Mouse (Mus musculus): ENCODE data around the gene Actb. TPM values are rescaled to one million over a fixed set of nuclear protein-coding genes. Genes with fewer than 3 reads are reported as not detected.

Gene Actb
- polyA plus RNA-seq, 1 experiment from 2014 or later = 6,292 TPM

DNA sequence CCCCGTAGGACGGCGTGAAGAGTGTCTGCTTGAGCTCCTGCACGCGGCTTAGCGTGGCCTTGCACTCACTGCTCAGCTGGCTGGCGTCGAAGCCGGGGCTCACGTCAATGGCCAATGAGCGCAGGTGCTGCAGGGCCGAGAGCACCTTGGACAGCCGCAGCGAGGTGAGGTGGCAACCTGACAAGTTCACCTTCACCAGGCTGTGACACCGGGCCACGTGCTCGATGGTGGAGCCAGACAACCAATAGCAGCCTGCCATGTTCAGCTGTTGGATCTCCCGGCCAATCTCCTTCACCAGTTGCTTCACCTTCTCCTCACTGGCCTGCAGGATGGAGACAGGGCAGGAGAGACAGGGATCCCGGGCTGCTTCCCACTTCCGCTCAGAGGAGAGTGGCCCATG lies 19.8 kb downstream of the Actb start:
- Histone ChIP-seq H3K4me3 (no peak overlapping the region), H3K27ac (ENCODE audit: poor library complexity, severe bottlenecking) (no peak overlapping the region), H3K9me3 (replicated peaks) (no peaks in the 10 kb centered on the region), H3K4me1 (replicated peaks) (peaks cover 11% of the 10 kb centered on the region), H3K36me3 (peaks cover 47% of the 10 kb centered on the region), H3K9ac (no peak overlapping the region), H3K4me2 (no peak overlapping the region), H3K27me3 (replicated peaks) (no peaks in the 10 kb centered on the region)
- 88% methylated on average over 20 of the region's 20 CpGs for WGBS
- ATAC-seq (ENCODE audit: insufficient number of reproducible peaks, low FRiP score) = no peak

DNA sequence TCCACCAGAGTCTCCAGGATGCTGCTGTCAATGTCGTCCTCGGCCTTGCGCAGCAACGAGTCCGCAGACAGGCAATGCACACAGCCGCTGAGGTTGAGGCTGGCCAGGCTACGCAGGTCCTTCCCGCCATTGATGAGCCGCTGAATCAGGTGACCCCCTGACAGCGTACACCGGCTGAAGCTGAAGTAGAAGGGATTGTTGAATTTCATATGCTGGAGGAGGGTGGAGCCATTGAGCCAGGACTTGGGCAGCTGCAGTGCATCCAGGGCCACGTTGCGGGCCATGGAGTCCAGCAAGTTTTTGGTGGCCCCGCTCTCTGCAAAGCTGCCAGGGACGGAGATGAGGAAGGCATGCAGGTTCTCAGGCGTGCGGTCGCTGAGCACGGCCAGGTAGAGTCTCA lies 20.4 kb downstream of the Actb start:
- Histone ChIP-seq H3K4me1 (replicated peaks) (peaks cover 17% of the 10 kb centered on the region), H3K4me2 (no peak overlapping the region), H3K9me3 (replicated peaks) (no peaks in the 10 kb centered on the region), H3K9ac (no peak overlapping the region), H3K27ac (ENCODE audit: poor library complexity, severe bottlenecking) (no peak overlapping the region), H3K27me3 (replicated peaks) (no peaks in the 10 kb centered on the region), H3K36me3 (peaks cover 47% of the 10 kb centered on the region), H3K4me3 (no peak overlapping the region)
- WGBS = 92% methylated on average over 19 of the region's 19 CpGs
- no peak for ATAC-seq (ENCODE audit: insufficient number of reproducible peaks, low FRiP score)

DNA sequence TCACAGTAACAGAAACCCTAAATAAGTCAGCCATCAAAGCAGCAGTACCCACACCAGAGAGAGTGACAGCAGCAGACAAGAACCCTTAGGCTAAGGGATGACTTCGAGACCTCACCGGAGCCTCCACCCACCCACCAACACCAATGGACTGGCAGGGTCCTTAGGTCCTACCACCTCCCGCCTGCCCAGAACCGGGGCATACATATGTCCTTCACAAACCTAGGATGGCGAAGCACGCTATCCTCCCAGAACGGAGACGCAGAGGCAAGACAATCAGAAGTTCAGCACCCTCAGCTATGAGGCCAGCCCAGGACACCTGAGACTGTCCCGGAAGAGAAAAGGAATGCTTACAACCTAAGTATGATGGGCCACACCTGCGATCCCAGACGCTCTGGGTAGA lies 24.1 kb downstream of the Actb start:
- WGBS = 91% methylated on average over 11 of the region's 11 CpGs
- Histone ChIP-seq H3K4me2 (no peak overlapping the region), H3K4me3 (no peak overlapping the region), H3K9me3 (replicated peaks) (no peaks in the 10 kb centered on the region), H3K9ac (no peak overlapping the region), H3K27ac (ENCODE audit: poor library complexity, severe bottlenecking) (no peak overlapping the region), H3K27me3 (replicated peaks) (no peaks in the 10 kb centered on the region), H3K36me3 (peaks cover 51% of the 10 kb centered on the region), H3K4me1 (replicated peaks) (peaks cover 32% of the 10 kb centered on the region)
- no peak for ATAC-seq (ENCODE audit: insufficient number of reproducible peaks, low FRiP score)

DNA sequence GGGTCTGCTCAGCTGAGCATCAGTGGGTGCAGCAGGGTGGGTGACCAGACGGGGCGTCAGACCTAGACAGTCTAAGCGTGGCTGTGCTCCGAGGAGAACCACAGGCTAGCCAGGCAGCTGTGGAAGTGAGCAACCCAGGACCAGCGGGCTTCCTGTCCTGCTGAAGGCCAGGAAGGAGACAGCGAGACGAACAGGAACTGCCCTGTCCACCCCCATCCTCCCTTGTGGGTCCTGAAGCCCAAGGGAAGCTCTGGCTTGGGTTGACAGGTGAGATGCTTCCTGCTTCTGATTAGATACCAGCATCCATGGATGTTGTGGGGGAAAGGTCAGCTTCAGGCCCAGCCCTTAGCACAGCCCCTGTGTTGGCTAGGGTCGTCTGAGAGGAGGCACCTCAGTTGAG lies 24.6 kb downstream of the Actb start:
- WGBS = 67% methylated on average over 8 of the region's 8 CpGs

DNA sequence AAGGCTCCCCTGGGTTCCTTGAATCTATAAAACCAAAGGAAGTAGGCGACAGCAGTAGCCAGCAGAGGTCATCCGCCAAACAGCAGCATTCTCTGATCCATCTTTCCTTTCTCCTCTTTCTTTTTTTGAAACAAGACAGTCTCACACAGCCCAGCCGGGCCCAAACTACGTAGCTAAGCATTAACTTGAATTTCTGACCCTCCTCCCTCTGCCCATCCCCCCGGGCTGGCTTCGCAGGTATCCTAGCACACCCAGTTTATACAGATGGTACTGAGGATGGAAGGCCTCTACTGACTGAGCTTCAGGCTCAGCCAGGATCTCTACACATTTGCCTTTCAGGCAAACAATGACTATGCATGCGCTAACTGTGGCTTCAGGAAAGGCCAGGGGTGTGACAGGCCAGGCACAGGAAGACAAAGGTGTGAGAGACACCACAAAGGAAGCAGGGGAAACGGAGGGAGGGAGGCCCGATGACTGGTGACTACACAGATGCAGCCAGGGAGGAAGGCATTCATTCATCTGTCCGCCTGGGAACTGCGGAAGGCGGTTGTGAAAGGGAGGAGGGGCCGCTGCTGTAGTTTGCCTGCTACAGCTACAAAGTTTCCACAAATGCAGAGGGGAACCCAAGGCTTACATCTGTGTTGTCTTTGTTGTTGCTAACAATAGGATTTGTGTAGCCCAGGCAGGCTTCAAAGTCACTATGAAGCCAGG lies 25.6 kb downstream of the Actb start:
- Histone ChIP-seq H3K27ac (ENCODE audit: poor library complexity, severe bottlenecking) (peak overlapping the region; percentile 24; the same call in 1 of the 2 replicates), H3K4me3 (no peak overlapping the region), H3K27me3 (replicated peaks) (no peaks in the 10 kb centered on the region), H3K9ac (peak overlapping the region; percentile 52; the same call in 1 of the 2 replicates), H3K9me3 (replicated peaks) (no peaks in the 10 kb centered on the region), H3K36me3 (peaks cover 50% of the 10 kb centered on the region), H3K4me1 (replicated peaks) (peaks cover 29% of the 10 kb centered on the region), H3K4me2 (no peak overlapping the region)
- no peak; the same call in 1 of the 2 replicates for ATAC-seq (ENCODE audit: insufficient number of reproducible peaks, low FRiP score)
- 48% methylated on average over 13 of the region's 13 CpGs for WGBS

More for the DNA sequence above, 24.6 kb downstream of the Actb start:
- ATAC-seq (ENCODE audit: insufficient number of reproducible peaks, low FRiP score) = no peak
- Histone ChIP-seq H3K4me2 (no peak overlapping the region), H3K9me3 (replicated peaks) (no peaks in the 10 kb centered on the region), H3K4me3 (no peak overlapping the region), H3K36me3 (peaks cover 50% of the 10 kb centered on the region), H3K27ac (ENCODE audit: poor library complexity, severe bottlenecking) (no peak overlapping the region), H3K27me3 (replicated peaks) (no peaks in the 10 kb centered on the region), H3K9ac (peak overlapping the region; percentile 52; the same call in 1 of the 2 replicates), H3K4me1 (replicated peaks) (peaks cover 32% of the 10 kb centered on the region)

DNA sequence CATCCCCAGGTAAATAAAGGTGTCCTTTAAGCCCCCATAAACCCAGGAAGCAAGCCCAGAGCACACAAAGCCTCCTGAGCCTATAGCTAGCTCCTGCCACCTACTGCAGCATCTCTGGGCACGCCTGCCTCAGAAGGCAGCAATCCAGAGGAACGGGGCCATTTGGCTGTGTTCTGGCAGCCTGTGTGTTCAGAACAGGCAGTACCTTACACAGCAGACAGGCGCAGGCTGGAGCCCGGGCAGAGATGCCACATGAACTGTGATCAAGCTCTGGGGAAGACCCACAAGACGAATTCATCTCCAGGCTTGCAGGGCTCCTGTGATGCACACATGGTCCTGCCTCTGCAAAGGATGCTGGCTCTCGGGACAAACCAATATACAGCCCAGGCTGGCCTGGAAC lies 26.3 kb downstream of the Actb start:
- ATAC-seq (ENCODE audit: insufficient number of reproducible peaks, low FRiP score) = no peak
- peaks cover 50% of the 10 kb centered on the region for H3K36me3 ChIP-seq

DNA sequence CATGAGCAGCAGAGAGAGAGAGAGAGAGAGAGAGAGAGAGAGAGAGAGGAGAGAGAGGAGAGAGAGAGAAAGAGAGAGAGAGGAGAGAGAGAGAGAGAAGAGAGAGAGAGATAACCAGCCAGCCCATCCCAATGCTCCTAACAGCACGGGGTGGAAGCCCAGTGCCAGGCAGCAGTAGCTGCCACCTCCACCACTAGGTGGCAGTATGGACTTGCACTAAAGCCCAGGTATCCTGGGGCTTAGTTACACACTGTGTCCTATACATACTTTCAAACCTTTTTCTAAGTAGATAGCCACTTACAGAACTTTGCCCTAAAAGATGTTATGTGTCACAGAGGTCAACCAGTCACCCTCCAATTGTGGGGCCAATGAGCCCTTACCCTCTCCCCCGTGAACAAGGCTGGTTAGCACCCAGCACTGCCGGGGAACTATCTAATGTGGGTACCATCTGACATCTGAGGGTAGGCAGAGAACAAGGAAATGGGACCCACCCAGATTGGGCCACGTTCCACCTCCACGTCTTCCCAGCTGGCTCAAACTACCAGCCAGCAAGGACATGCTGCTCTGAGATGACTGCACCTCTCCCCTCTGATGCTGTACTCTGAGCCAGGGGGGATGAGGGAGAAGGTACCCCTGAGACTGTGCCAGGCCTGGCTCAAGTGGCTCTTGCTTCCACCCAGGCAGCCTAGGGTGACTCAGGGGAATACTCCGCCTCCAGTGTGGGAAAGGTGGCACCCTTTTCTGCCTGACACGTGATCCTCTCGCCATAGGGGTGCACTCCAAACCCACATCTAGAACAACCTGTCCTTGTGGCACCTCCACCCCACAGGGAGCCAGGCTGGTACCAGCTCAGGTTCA lies 27.0 kb downstream of the Actb start:
- no peak overlapping the region for H3K4me3 ChIP-seq
- no peaks in the 10 kb centered on the region for H3K27me3 ChIP-seq (replicated peaks)
- H3K9me3 ChIP-seq (replicated peaks) = no peaks in the 10 kb centered on the region
- H3K4me2 ChIP-seq = no peak overlapping the region
- peaks cover 29% of the 10 kb centered on the region for H3K4me1 ChIP-seq (replicated peaks)
- peaks cover 45% of the 10 kb centered on the region for H3K36me3 ChIP-seq
- WGBS = 57% methylated on average over 8 of the region's 8 CpGs
- peak; percentile 76 for ATAC-seq (ENCODE audit: insufficient number of reproducible peaks, low FRiP score)
- H3K9ac ChIP-seq = no peak overlapping the region
- no peak overlapping the region for H3K27ac ChIP-seq (ENCODE audit: poor library complexity, severe bottlenecking)

More for the DNA sequence above, 26.3 kb downstream of the Actb start:
- Histone ChIP-seq H3K27ac (ENCODE audit: poor library complexity, severe bottlenecking) (no peak overlapping the region; the same call in 1 of the 2 replicates), H3K9me3 (replicated peaks) (no peaks in the 10 kb centered on the region), H3K9ac (0 out of 2 replicates have a peak overlapping the region, but pooled peaks have one; percentile 52), H3K27me3 (replicated peaks) (no peaks in the 10 kb centered on the region), H3K4me3 (no peak overlapping the region), H3K4me1 (replicated peaks) (peaks cover 29% of the 10 kb centered on the region), H3K4me2 (no peak overlapping the region)
- 79% methylated on average over 6 of the region's 6 CpGs for WGBS

DNA sequence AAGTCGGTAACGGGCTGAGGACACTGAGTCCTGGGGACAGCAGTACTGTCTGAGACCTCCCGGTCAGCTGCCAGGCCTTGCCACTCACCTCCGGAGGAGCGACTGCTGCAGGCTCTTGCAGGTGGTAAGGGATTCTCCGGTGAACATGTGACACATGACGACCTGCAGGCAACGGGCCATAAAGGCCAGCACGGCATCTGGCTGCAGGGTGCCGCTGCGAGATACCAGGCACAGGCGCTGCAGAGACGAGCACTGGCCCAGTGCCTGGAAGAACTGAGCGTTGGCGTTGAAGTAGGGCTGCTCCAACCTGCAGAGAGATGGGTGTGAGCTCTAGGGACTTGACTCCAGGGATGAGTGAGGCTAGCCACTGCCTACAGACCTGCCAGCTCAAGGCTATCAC lies 28.0 kb downstream of the Actb start:
- no peak for ATAC-seq (ENCODE audit: insufficient number of reproducible peaks, low FRiP score)
- Histone ChIP-seq H3K27ac (ENCODE audit: poor library complexity, severe bottlenecking) (no peak overlapping the region), H3K27me3 (replicated peaks) (no peaks in the 10 kb centered on the region), H3K4me2 (no peak overlapping the region), H3K9me3 (replicated peaks) (no peaks in the 10 kb centered on the region), H3K4me3 (no peak overlapping the region), H3K4me1 (replicated peaks) (peaks cover 29% of the 10 kb centered on the region), H3K36me3 (peaks cover 44% of the 10 kb centered on the region), H3K9ac (peak overlapping the region; percentile 36; the same call in 1 of the 2 replicates)
- WGBS = 73% methylated on average over 15 of the region's 15 CpGs

DNA sequence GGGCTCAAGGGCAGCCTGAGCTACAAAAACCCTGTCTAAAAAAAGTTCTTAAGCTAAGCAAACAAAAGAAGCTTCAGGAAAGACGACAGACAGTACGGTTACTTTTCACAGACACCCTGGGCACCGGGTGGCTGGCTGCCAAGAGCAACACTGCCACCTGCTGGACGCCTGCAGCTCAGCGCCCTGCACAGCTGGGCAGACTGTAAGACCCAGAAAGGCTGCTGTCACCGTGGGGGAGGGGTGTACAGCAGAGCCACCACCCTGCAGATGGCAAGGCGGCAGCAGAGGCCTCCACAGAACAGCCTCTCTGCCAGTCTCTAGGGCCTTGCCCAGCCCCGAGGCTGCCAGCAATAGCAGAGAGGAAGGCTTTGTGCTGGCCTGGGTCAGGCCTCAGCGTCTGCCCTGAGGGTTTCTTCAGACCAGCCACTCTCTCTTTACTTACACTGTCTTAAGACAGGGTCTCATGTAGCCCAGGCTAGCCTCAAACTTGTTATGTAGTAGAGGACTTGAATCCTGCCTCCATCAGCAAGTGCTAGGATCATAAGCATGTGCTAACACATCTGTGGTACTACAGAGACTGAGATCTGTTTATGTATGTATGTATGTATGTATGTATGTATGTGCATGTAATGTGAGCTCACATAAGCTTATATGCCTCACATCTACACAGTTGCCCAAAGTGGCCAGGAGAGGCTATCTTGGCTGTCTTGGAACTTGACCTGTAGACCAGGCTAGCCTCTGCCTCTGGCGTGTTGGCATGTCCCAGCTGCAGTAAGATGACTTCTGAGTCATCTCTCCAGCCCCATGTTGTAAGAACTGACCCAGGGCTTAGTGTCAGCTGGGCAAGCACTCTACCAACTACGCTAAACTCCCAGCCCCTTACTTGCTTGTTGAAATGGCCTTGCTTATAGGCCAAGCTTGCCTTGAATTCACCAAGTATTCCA lies 28.9 kb downstream of the Actb start:
- Histone ChIP-seq H3K27ac (ENCODE audit: poor library complexity, severe bottlenecking) (no peak overlapping the region), H3K4me3 (no peak overlapping the region), H3K27me3 (replicated peaks) (no peaks in the 10 kb centered on the region), H3K9ac (no peak overlapping the region), H3K4me1 (replicated peaks) (peaks cover 29% of the 10 kb centered on the region), H3K4me2 (no peak overlapping the region), H3K9me3 (replicated peaks) (no peaks in the 10 kb centered on the region), H3K36me3 (peaks cover 47% of the 10 kb centered on the region)
- ATAC-seq (ENCODE audit: insufficient number of reproducible peaks, low FRiP score) = peak; percentile 19
- WGBS = 29% methylated on average over 11 of the region's 11 CpGs

DNA sequence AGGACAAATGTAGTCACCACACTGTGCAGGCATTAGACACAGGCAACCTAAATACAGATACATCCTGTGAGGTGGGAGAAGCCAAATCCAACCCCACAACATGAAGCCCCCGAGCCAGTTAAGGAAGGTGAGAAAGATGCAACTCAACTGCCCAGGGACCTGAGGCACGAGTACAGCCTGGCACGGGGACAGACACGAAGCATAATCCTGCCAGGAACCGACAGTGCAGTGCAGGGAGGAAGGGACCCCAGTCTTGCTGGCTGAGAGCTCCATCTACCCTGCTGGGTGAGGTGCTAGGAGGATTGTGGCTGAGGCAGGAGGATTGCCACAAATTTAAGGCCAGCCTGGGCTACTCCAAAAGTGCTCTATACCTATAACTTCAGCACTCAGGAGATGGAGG lies 29.7 kb downstream of the Actb start:
- Histone ChIP-seq H3K4me3 (no peak overlapping the region), H3K36me3 (peaks cover 54% of the 10 kb centered on the region), H3K4me2 (no peak overlapping the region), H3K4me1 (replicated peaks) (peaks cover 29% of the 10 kb centered on the region), H3K27me3 (replicated peaks) (no peaks in the 10 kb centered on the region), H3K9ac (no peak overlapping the region), H3K27ac (ENCODE audit: poor library complexity, severe bottlenecking) (no peak overlapping the region), H3K9me3 (replicated peaks) (no peaks in the 10 kb centered on the region)
- ATAC-seq (ENCODE audit: insufficient number of reproducible peaks, low FRiP score) = no peak
- 89% methylated on average over 5 of the region's 5 CpGs for WGBS

Measured in heart, embryonic 12.5 days (tissue).